Mouse (Mus musculus) hematopoietic stem cell, adult 5-6 weeks (primary cell): ENCODE data around the gene D130043K22Rik. TPM values are rescaled to one million over a fixed set of nuclear protein-coding genes. Genes with fewer than 3 reads are reported as not detected.

Experiments used
- ATAC-seq, 2 experiments: fragments of 125-278 bp in 1 of 2; replicated peaks in 1 of 2; 2 replicates each; pipeline ENCODE4 v1.8.0; 2016 to 2017; ENCODE audit warnings: inconsistent platforms in 2 of 2, mild to moderate bottlenecking in 2 of 2, moderate number of reproducible peaks in 2 of 2, low read depth in 1 of 2, moderate TSS enrichment in 1 of 2; ENCODE audit not compliant: low FRiP score in 2 of 2, poor library complexity in 2 of 2, severe bottlenecking in 2 of 2, insufficient read depth in 1 of 2, low TSS enrichment in 1 of 2
- total RNA-seq: library from RNA; stranded (forward); fragments of 172-1452, 232-1000 nt; gene quantifications from 2 replicates; pipeline ENCODE4 v1.2.3, GENCODE M21; 2017

The D130043K22Rik gene
- total RNA-seq, 1 experiment from 2014 or later = not detected

GRCm38 (mm10) chr13:24867789-24868188 is 22.9 kb downstream of the D130043K22Rik start:
- ATAC-seq = no peak

GRCm38 (mm10) chr13:24868233-24868632 is 23.3 kb downstream of the D130043K22Rik start:
- ATAC-seq = no peak

DNA sequence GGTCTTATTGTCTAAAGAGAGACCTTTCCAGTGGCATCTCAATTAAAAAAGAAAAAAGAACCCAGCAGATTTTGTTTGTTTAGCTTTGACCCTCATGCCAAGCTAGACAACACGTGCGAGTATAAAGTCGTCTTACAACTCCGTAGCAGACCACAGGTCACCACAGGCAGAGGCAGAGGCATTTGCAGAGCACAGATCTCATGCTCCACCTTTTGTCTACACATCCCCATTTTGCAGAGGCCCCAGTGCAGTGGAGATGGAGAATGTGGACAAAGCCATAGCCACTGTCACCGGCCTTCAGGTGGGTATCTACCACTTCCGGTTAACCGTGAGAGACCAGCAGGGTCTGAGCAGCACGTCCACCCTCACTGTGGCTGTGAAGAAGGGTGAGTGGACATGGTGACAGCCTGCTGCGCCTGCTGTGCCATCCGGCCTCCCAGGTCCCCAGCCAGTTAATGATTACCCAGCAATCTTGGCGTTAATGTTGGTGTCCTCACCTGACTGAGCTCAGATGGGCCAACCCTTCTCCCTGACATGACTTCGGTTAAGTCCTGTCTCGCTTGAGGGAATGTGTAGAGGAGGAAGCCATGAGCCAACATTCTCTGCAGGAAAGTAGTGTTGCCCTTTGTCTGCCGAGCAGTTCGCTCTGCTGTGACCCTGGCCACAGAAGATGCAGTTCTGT is 34.6 kb downstream of the D130043K22Rik start:
- no peak for ATAC-seq

DNA sequence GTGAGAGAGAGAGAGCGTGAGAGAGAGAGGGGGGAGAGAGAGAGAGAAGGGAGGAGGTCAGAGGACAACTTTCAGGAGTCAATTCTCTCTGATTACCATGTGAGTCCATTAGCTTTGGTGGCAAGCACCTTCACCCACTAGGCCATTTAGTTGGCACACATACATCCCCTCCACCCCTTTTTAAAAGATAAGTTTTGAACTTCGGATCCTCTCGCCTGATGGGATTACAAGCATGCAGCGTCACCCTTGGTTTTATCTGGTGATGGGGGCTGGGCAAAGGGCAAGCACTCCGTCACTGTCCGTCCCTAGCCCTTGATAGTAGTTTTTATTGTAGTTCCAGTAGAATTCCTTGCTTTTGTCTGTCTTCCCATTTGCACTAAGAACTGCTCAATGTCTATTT is 35.3 kb downstream of the D130043K22Rik start:
- no peak for ATAC-seq

DNA sequence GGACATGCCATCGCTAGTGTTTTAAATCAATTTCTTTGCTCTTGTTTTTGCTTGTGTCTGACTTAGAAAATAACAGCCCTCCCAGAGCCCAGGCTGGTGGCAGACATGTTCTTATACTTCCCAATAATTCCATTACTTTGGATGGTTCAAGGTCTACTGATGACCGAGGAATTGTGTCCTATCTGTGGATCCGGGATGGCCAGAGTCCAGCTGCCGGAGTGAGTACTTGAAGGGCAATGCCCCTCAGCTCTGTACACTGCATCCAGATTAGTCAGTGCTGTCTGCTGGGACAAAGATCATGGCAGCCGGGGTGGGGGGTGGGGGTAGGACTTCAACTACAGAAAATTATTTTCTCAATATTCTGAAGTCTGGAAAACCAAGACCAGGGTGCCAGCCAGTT is 35.8 kb downstream of the D130043K22Rik start:
- no peak for ATAC-seq

DNA sequence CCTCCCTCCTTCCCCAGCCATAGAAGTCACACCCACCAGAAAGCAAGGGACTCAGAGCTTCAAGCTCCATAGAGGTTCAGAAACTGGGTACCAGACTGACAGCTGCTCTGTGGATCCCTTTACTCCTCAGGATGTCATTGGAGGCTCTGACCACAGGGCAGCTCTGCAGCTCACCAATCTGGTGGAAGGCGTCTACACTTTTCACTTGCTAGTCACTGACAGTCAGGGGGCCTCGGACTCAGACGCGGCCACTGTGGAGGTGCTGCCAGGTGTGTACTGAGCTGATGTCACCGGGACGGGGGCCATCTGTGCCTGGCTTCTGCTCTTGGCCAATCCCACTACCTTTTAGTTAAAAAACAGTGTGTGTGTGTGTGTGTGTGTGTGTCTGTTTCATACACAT is 37.5 kb downstream of the D130043K22Rik start:
- no peak for ATAC-seq

- no peak for ATAC-seq
Observed at GRCm38 (mm10) chr13:24889554-24889953, 44.6 kb downstream of the D130043K22Rik start.

DNA sequence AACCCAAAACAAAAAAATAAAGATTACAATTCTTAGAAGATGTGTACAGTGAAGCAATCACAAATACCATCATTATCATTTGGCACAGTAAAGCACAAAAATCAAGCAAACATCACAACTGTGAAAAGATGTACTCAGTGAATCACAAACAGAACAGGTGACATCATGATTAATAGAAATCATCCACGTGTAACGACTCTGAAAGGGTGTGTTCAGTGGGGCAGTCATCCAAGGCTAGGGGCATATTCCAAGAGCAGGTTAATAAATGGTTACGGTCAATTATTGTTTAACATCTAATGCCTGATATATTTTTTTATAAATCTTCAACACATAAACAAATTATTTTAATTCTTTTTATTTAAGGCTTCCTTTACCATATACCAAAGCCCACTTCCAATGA is 47.6 kb downstream of the D130043K22Rik start:
- no peak for ATAC-seq

DNA sequence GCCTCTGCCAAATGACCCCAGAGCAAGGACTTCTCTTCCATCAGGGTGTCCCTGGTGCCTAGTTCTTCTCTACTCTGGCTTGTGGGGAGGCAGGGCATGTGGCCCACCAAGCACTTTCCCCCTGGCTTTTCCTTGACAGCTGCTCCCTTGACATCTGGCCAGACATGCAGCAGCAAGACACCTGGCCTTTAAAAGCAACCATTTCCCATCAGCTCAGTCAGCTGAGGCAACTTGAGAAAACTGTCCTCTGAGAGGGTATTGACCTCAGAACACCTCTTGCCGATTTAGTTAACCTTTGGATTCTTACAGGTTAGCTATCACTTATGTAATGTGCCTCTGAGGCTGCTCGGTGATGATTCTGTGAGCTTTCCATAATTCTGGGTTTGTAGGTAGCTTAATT is 48.9 kb downstream of the D130043K22Rik start:
- no peak for ATAC-seq

DNA sequence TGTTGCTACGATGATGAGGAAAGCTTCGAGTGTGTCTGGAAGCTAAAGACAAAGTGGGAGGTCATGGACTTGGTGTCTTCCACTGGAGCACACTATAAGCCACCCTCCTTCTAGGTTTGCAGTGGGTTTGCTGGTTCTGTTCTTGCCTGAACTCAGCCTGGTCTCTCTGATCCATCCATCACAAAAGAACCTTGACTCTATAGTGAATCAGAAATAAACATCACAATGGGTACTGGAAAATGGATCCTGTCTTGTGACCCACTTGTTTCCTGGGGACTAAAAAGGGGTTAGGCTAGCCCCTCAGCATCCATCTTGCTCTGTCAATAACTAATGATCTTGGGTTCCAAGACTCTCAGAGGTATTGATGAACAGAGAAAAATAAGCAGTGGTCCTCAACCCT is 57.0 kb downstream of the D130043K22Rik start:
- no peak for ATAC-seq

DNA sequence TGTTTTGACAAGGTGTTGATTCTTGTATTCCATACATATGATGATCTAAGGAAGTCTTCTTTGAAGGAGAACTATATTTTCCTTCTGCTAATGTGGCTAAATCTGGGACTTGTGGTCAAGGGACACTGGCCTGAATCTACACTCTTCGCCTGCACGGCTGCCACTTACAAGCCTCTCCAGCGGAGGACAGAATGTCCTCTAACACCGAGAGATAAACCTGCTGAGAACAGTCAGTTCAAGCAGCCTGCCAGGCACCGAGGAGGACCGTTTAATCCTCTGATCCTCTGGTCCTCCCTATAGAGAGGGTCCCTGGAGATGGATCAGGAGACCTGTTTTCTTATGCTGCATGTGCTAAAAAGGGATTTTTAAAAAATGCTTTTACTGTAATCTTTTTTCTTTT is 58.5 kb downstream of the D130043K22Rik start:
- ATAC-seq = no peak

- no peak for ATAC-seq
Observed at GRCm38 (mm10) chr13:24905422-24905821, 60.5 kb downstream of the D130043K22Rik start.

DNA sequence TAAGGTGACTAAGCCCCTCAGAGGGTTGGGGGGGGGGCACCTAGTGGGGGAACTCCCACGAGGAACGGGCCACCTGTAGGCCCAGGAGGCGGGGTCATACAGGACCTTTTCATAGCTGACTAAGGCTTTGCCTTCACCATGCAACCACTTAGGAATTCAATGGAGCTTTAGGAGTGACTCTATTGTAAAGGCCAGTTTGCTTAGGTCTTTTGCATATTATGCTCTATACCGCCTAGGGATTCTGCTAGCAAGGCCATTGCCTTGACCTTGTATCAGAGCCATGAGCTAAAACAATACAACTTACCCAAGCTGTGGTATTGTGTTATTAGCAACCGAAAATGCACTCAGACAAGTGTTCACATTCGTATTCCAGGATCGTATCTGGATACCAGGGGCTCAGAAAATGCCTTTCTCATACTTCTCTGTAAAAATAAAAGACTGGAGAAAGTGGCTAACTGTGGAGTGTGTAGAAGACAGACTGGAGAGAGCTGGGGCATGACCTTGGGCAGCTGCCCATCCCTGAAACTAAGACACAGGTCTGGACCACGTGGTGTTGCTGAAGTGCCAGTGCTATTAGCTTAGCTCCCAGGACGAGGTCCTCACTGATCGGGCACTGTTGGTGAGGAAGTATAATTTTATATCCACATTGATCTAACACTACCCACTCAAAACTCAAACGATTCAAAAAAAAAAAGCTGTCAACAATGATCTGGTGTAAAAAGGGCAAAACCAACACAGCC is 62.1 kb downstream of the D130043K22Rik start:
- no peak for ATAC-seq

DNA sequence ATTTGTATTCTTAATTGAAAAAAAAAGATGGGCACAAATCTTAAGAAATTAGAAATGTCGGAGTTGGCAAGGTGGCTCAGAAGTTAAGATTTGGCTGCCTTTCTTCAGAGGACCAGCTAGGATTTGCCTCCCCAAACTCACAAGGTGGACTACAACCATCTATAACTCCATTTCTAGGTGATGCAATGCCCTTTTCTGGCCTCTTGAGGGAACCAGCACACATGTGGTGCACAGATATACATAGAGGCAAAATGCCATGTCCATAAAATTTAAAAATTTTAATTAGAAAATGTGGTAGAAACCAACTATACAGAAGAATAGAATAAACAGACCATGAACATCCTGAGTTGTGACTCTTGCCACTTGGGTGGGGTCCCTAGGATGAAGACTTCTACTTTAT is 64.2 kb downstream of the D130043K22Rik start:
- ATAC-seq = peak in 1 of 2 experiments; percentile 32; a peak in 1 of 4 replicates

DNA sequence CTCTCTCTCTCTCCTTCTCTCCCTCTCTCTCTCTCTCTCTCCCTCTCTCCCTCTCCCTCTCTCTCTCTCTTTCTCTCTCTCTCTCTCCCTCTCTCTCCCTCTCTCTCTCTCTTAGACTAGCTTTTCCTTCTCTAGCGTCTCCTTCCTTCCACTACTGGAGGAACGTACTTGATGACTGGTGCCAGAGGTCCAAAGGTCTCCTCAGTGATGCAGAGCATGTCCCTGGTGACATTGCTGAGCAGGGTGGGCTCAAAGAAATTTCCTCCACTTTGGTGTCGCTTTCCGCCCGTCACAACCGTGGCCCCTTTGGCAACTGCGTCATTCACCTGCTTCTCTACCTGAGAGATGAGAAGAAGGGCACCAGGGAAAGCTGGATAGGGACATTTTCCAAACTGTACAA is 68.6 kb downstream of the D130043K22Rik start:
- ATAC-seq = no peak

GRCm38 (mm10) chr13:24914915-24915314 is 70.0 kb downstream of the D130043K22Rik start:
- no peak for ATAC-seq

- no peak for ATAC-seq
Observed at GRCm38 (mm10) chr13:24915831-24916230, 70.9 kb downstream of the D130043K22Rik start.

DNA sequence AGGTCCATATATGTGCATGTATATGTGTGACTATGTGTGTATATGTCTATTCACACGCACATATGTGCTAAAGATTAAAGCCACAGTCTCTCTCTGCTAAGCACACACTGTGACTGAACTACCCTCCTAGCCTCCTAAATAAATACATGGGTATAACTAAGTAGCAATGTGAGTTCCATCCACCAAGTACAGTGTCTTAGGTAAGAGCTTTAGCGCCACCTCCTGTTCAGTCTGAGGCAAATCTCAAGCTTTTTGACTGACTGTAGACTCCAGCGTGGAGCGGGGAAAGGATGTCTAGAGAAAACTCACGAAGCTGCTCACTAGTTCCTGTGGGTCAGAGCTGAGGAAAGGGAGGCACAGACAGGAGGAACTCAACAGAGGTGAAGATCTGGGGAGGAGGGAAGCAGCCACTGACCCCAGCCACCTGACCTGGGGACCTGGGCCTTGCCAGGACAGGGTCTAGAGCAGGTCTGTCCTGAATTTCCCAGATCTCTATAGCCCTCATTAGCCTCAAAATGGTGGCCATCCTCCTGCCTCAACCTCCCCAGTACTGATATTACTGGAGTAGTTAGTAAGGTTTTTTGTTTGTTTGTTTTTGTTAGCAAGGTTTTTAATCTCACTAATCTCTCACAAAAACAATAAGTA is 75.5 kb downstream of the D130043K22Rik start:
- peak; percentile 85 to 96 for ATAC-seq
